Mouse (Mus musculus) MEL (cell line): ENCODE results near the gene Zfyve21. TPM values are rescaled to one million over a fixed set of nuclear protein-coding genes. Genes with fewer than 3 reads are reported as not detected.

ENCODE experiments used
- DNase-seq: peaks from one replicate; pipeline ENCODE4 v3.0.0; 2011; ENCODE audit warnings: low read depth, low spot score
- H3K27ac ChIP-seq: 2 replicates; pipeline ENCODE4 v1.5.1; 2012; ENCODE audit warnings: low read depth, mild to moderate bottlenecking, control low read depth, low read length, moderate library complexity; ENCODE audit not compliant: control insufficient read depth
- H3K27me3 ChIP-seq, 2 experiments: fragments of 150-350 bp in 1 of 2; sonication (generic) in 1 of 2; 2 replicates each; pipeline ENCODE4 v1.6.1; 2012; ENCODE audit warnings: low read length in 2 of 2, mild to moderate bottlenecking in 2 of 2, improper control_type of control experiment in 1 of 2, moderate library complexity in 1 of 2; ENCODE audit not compliant: insufficient read depth in 2 of 2, control insufficient read depth in 1 of 2
- H3K36me3 ChIP-seq, 2 experiments: 2 replicates each; pipeline ENCODE4 v1.6.1; 2012 to 2014; ENCODE audit warnings: low read length in 2 of 2, improper control_type of control experiment in 1 of 2, inconsistent platforms in 1 of 2, mild to moderate bottlenecking in 1 of 2; ENCODE audit not compliant: insufficient read depth in 2 of 2, control insufficient read depth in 1 of 2
- H3K4me1 ChIP-seq, 2 experiments: fragments of 150-350 bp in 1 of 2; sonication (generic) in 1 of 2; 2 replicates each; pipeline ENCODE4 v1.6.1; 2012; ENCODE audit warnings: low read length in 2 of 2, improper control_type of control experiment in 1 of 2, mild to moderate bottlenecking in 1 of 2; ENCODE audit not compliant: insufficient read depth in 2 of 2, control insufficient read depth in 1 of 2
- H3K4me3 ChIP-seq, 2 experiments: fragments of 150-350 bp in 1 of 2; sonication (generic) in 1 of 2; 2 replicates each; pipeline ENCODE4 v1.5.1; 2012; ENCODE audit warnings: low read depth in 2 of 2, low read length in 2 of 2, mild to moderate bottlenecking in 2 of 2, moderate library complexity in 2 of 2, control low read depth in 1 of 2, improper control_type of control experiment in 1 of 2; ENCODE audit not compliant: control insufficient read depth in 1 of 2, insufficient read depth in 1 of 2
- H3K79me2 ChIP-seq: 2 replicates; pipeline ENCODE4 v1.6.1; 2012; ENCODE audit warnings: mild to moderate bottlenecking, low read length, moderate library complexity; ENCODE audit not compliant: control insufficient read depth, poor library complexity, insufficient read depth
- H3K9ac ChIP-seq: 2 replicates; pipeline ENCODE4 v1.6.1; 2012; ENCODE audit warnings: low read depth, mild to moderate bottlenecking, control low read depth, low read length, moderate library complexity; ENCODE audit not compliant: control insufficient read depth, poor library complexity, severe bottlenecking
- H3K9me3 ChIP-seq: fragments of 150-350 bp; sonication (generic); replicated peaks from 2 replicates; pipeline ENCODE4 v1.6.1; 2012; ENCODE audit warnings: mild to moderate bottlenecking, low read length, improper control_type of control experiment, moderate library complexity; ENCODE audit not compliant: insufficient read depth
- CHD1 ChIP-seq: IDR thresholded peaks from 2 replicates; pipeline ENCODE4 v1.6.1; 2012; ENCODE audit warnings: low read depth, mild to moderate bottlenecking, inconsistent platforms, low read length, improper control_type of control experiment
- CTCF ChIP-seq, 3 experiments: IDR thresholded peaks in 2 of 3; conservative IDR thresholded peaks in 1 of 3; 2 replicates each; pipeline ENCODE4 v1.5.1; 2011 to 2012; ENCODE audit warnings: low read length in 3 of 3, low read depth in 2 of 3, mild to moderate bottlenecking in 2 of 3, improper control_type of control experiment in 1 of 3, inconsistent platforms in 1 of 3, mixed read lengths in 1 of 3, moderate library complexity in 1 of 3; ENCODE audit not compliant: control insufficient read depth in 1 of 3, insufficient read depth in 1 of 3, poor library complexity in 1 of 3, severe bottlenecking in 1 of 3
- ELF1 ChIP-seq: IDR thresholded peaks from 2 replicates; pipeline ENCODE4 v1.6.1; 2014; ENCODE audit warnings: low read depth, mild to moderate bottlenecking, inconsistent platforms, low read length, improper control_type of control experiment, moderate library complexity
- EP300 ChIP-seq, 2 experiments: IDR thresholded peaks; 2 replicates each; pipeline ENCODE4 v1.6.1; 2011; ENCODE audit warnings: improper control_type of control experiment in 2 of 2, low read length in 2 of 2, low read depth in 1 of 2, mild to moderate bottlenecking in 1 of 2
- GABPA ChIP-seq: IDR thresholded peaks from 2 replicates; pipeline ENCODE4 v1.6.1; 2012; ENCODE audit warnings: low read depth, mild to moderate bottlenecking, inconsistent platforms, low read length, improper control_type of control experiment, moderate library complexity
- HCFC1 ChIP-seq: IDR thresholded peaks from 2 replicates; pipeline ENCODE4 v1.6.1; 2012; ENCODE audit warnings: low read depth, mild to moderate bottlenecking, inconsistent platforms, low read length, improper control_type of control experiment, moderate library complexity
- KAT2A ChIP-seq: conservative IDR thresholded peaks from 2 replicates; pipeline ENCODE4 v1.6.1; 2012; ENCODE audit warnings: low read depth, low read length, improper control_type of control experiment, inconsistent platforms
- MAX ChIP-seq: IDR thresholded peaks from 2 replicates; pipeline ENCODE4 v1.6.1; 2011; ENCODE audit warnings: low read length, improper control_type of control experiment
- MAZ ChIP-seq: IDR thresholded peaks from 2 replicates; pipeline ENCODE4 v1.6.1; 2012; ENCODE audit warnings: low read depth, mild to moderate bottlenecking, inconsistent platforms, low read length, improper control_type of control experiment
- MEF2A ChIP-seq: IDR thresholded peaks from 2 replicates; pipeline ENCODE4 v1.6.1; 2014; ENCODE audit warnings: low read depth, mild to moderate bottlenecking, inconsistent platforms, low read length, improper control_type of control experiment; ENCODE audit not compliant: poor library complexity, insufficient replicate concordance, severe bottlenecking; ENCODE audit errors: extremely low read depth
- MXI1 ChIP-seq: IDR thresholded peaks from 2 replicates; pipeline ENCODE4 v1.6.1; 2011; ENCODE audit warnings: mild to moderate bottlenecking, low read depth, low read length, improper control_type of control experiment
- MYB ChIP-seq: IDR thresholded peaks from 2 replicates; pipeline ENCODE4 v1.6.1; 2011; ENCODE audit warnings: mild to moderate bottlenecking, low read depth, low read length, improper control_type of control experiment
- MYC ChIP-seq: IDR thresholded peaks from 2 replicates; pipeline ENCODE4 v1.6.1; 2011; ENCODE audit warnings: low read depth, mild to moderate bottlenecking, low read length, improper control_type of control experiment, moderate library complexity
- NRF1 ChIP-seq: IDR thresholded peaks from 2 replicates; pipeline ENCODE4 v1.6.1; 2014; ENCODE audit warnings: low read depth, mild to moderate bottlenecking, inconsistent platforms, low read length, improper control_type of control experiment, moderate library complexity; ENCODE audit not compliant: poor library complexity, insufficient read depth, severe bottlenecking
- POLR2AphosphoS2 ChIP-seq: IDR thresholded peaks from 2 replicates; pipeline ENCODE4 v1.6.1; 2011; ENCODE audit warnings: low read length, improper control_type of control experiment
- POLR2AphosphoS5 ChIP-seq: IDR thresholded peaks from 2 replicates; pipeline ENCODE4 v1.6.1; 2012; ENCODE audit warnings: low read depth, borderline replicate concordance, mild to moderate bottlenecking, inconsistent platforms, low read length, moderate library complexity, mixed read lengths
- RAD21 ChIP-seq: IDR thresholded peaks from 2 replicates; pipeline ENCODE4 v1.6.1; 2011; ENCODE audit warnings: mild to moderate bottlenecking, low read depth, low read length, improper control_type of control experiment
- RCOR1 ChIP-seq: IDR thresholded peaks from 2 replicates; pipeline ENCODE4 v1.6.1; 2012; ENCODE audit warnings: low read depth, mild to moderate bottlenecking, inconsistent platforms, low read length, improper control_type of control experiment
- SIN3A ChIP-seq: IDR thresholded peaks from 2 replicates; pipeline ENCODE4 v1.6.1; 2012; ENCODE audit warnings: low read length, improper control_type of control experiment, inconsistent platforms
- SMC3 ChIP-seq: IDR thresholded peaks from 2 replicates; pipeline ENCODE4 v1.6.1; 2011; ENCODE audit warnings: low read depth, low read length, improper control_type of control experiment
- TAL1 ChIP-seq: IDR thresholded peaks from 2 replicates; pipeline ENCODE4 v1.6.1; 2012; ENCODE audit warnings: mild to moderate bottlenecking, inconsistent platforms, low read length, moderate library complexity, mixed read lengths
- TBP ChIP-seq: IDR thresholded peaks from 2 replicates; pipeline ENCODE4 v1.8.0; 2011; ENCODE audit warnings: low read depth, low read length, improper control_type of control experiment
- TCF12 ChIP-seq: IDR thresholded peaks from 2 replicates; pipeline ENCODE4 v1.6.1; 2014; ENCODE audit warnings: low read depth, mild to moderate bottlenecking, inconsistent platforms, low read length, improper control_type of control experiment, moderate library complexity
- UBTF ChIP-seq: IDR thresholded peaks from 2 replicates; pipeline ENCODE4 v1.6.1; 2012; ENCODE audit warnings: low read depth, mild to moderate bottlenecking, inconsistent platforms, low read length, improper control_type of control experiment, moderate library complexity, borderline replicate concordance; ENCODE audit not compliant: insufficient read depth
- USF1 ChIP-seq: IDR thresholded peaks from 2 replicates; pipeline ENCODE4 v1.6.1; 2014; ENCODE audit warnings: low read depth, mild to moderate bottlenecking, inconsistent platforms, low read length, improper control_type of control experiment, moderate library complexity
- USF2 ChIP-seq, 2 experiments: IDR thresholded peaks; 2 replicates each; pipeline ENCODE4 v1.6.1; 2011 to 2012; ENCODE audit warnings: improper control_type of control experiment in 2 of 2, low read length in 2 of 2, borderline replicate concordance in 1 of 2, inconsistent platforms in 1 of 2, low read depth in 1 of 2, mild to moderate bottlenecking in 1 of 2; ENCODE audit not compliant: insufficient read depth in 1 of 2
- ZC3H11A ChIP-seq: IDR thresholded peaks from 2 replicates; pipeline ENCODE4 v1.6.1; 2012; ENCODE audit warnings: low read depth, mild to moderate bottlenecking, inconsistent platforms, low read length, improper control_type of control experiment
- ZKSCAN1 ChIP-seq: IDR thresholded peaks from 2 replicates; pipeline ENCODE4 v1.6.1; 2012; ENCODE audit warnings: low read depth, mild to moderate bottlenecking, inconsistent platforms, low read length, improper control_type of control experiment, moderate library complexity
- ZMIZ1 ChIP-seq: IDR thresholded peaks from 2 replicates; pipeline ENCODE4 v1.6.1; 2012; ENCODE audit warnings: low read depth, mild to moderate bottlenecking, inconsistent platforms, low read length, improper control_type of control experiment, moderate library complexity
- ZNF384 ChIP-seq: IDR thresholded peaks from 2 replicates; pipeline ENCODE4 v1.6.1; 2012; ENCODE audit warnings: low read depth, mild to moderate bottlenecking, inconsistent platforms, low read length, improper control_type of control experiment
- polyA plus RNA-seq, 2 experiments: library from polyadenylated mRNA; stranded (reverse) in 1 of 2; unstranded in 1 of 2; fragments of >175 nt in 1 of 2; fragments of >200 nt in 1 of 2; gene quantifications; 2 replicates each; pipeline versions ENCODE4 v1.2.1 to v1.2.4; 2012; ENCODE audit warnings: low replicate concordance in 2 of 2, low read depth in 1 of 2; ENCODE audit not compliant: insufficient read length in 2 of 2, insufficient read depth in 1 of 2, missing spikeins in 1 of 2
- total RNA-seq: library from RNA; depleted of rRNA; stranded (reverse); fragments of 300-350 nt; gene quantifications from 2 replicates; pipeline ENCODE4 v1.2.3, GENCODE M21; 2012

The Zfyve21 gene
- total and polyA plus RNA-seq, 3 experiments = 8.1 to 9.1 TPM; not detected in 1

DNA sequence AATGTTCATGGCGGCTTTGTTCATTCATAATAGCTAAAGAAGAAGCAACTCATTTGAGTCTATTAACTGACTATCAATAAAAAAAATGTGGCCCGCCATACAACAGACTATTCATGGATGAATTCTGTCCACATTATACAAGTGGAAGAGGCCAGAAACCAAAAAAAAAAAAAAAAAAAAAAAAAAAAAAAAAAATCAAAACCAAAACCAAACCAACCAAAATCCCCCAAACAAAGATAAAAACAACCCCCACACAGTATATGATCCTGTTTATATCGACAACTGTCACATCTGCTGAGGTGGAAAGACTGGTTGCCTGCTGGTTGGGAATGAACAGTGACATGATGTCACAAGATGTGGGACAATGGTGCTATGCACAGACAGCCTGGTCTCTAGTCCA is 61.5 kb downstream of the Zfyve21 start:
- no peaks in the 10 kb centered on the region for H3K27me3 ChIP-seq
- peaks cover 0 to 8% of the 10 kb centered on the region in 2 experiments; a peak in 2 of 4 replicates for H3K36me3 ChIP-seq
- H3K9me3 ChIP-seq = no peaks in the 10 kb centered on the region
- no peak overlapping the region for H3K4me3 ChIP-seq
- no peak for TF ChIP-seq RCOR1
- TF ChIP-seq ZC3H11A = no peak
- TF ChIP-seq MEF2A = no peak
- no peak for TF ChIP-seq ZNF384
- no peak for TF ChIP-seq MYC
- TF ChIP-seq ZMIZ1 = no peak
- no peak for TF ChIP-seq POLR2AphosphoS5
- TF ChIP-seq MXI1 = no peak
- TF ChIP-seq MAX = no peak
- no peak for TF ChIP-seq TAL1
- no peak for TF ChIP-seq POLR2AphosphoS2
- no peak for TF ChIP-seq ZKSCAN1
- TF ChIP-seq MYB = no peak
- TF ChIP-seq USF2 (IDR thresholded peaks at IDR 0.05; ENCODE audit: borderline replicate concordance in 1 of 2, insufficient read depth in 1 of 2, low read depth in 1 of 2, low read length in 2 of 2) = no peak
- no peak for TF ChIP-seq TCF12
- no peak for TF ChIP-seq SIN3A
- TF ChIP-seq USF1 = no peak
- peaks cover 0 to 10% of the 10 kb centered on the region in 2 experiments; a peak in 2 of 4 replicates for H3K4me1 ChIP-seq
- H3K9ac ChIP-seq = no peak overlapping the region
- no peak overlapping the region for H3K27ac ChIP-seq
- no peak for DNase-seq
- no peaks in the 10 kb centered on the region for H3K79me2 ChIP-seq

DNA sequence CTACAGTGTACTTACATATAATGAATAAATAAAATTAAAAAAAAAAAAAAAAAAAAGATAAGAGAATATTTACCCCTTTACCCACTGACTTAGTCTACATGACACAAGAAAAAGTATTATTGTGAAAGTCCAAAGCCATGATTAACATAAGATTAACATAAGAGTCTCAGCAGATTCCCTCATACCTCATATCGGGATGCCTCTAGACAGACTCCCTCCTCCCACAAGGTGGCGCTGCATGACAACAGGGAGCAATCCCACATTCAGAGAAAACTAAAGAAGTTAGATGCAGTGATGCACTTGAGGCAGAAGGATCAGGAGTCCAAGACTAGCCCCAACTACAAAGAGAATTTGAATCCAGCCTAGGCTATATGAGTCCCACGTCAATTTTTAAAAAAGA is 64.2 kb downstream of the Zfyve21 start:
- Histone ChIP-seq H3K4me3 (no peak overlapping the region), H3K79me2 (no peaks in the 10 kb centered on the region), H3K27me3 (no peaks in the 10 kb centered on the region), H3K36me3 (peaks cover 0 to 19% of the 10 kb centered on the region in 2 experiments; a peak in 2 of 4 replicates), H3K27ac (no peak overlapping the region), H3K9me3 (no peaks in the 10 kb centered on the region), H3K9ac (no peak overlapping the region), H3K4me1 (peaks cover 7 to 16% of the 10 kb centered on the region in 2 experiments)
- peak; percentile 76 for DNase-seq
- TF ChIP-seq TBP = no peak
- 0 out of 2 replicates have a peak, but pooled peaks have one; percentile 33 for TF ChIP-seq SIN3A
- TF ChIP-seq ZC3H11A = peak; percentile 88
- TF ChIP-seq MYC = no peak
- TF ChIP-seq TAL1 = no peak
- TF ChIP-seq NRF1 = no peak
- TF ChIP-seq UBTF = no peak
- no peak for TF ChIP-seq MAZ
- TF ChIP-seq TCF12 = no peak
- peak; percentile 81 for TF ChIP-seq RAD21
- TF ChIP-seq ELF1 = no peak
- TF ChIP-seq KAT2A = no peak
- no peak for TF ChIP-seq EP300 (IDR thresholded peaks at IDR 0.05; ENCODE audit: low read depth in 1 of 2, low read length in 2 of 2)
- no peak for TF ChIP-seq POLR2AphosphoS2
- TF ChIP-seq SMC3 = peak; percentile 90
- TF ChIP-seq USF1 = no peak
- no peak for TF ChIP-seq POLR2AphosphoS5
- no peak for TF ChIP-seq GABPA
- TF ChIP-seq CHD1 = no peak
- no peak for TF ChIP-seq ZKSCAN1
- TF ChIP-seq HCFC1 = no peak
- TF ChIP-seq ZNF384 = no peak
- TF ChIP-seq CTCF (IDR thresholded peaks at IDR 0.05 in 2 of 3, conservative IDR thresholded peaks at IDR 0.05 in 1 of 3; ENCODE audit: control insufficient read depth in 1 of 3, insufficient read depth in 1 of 3, low read depth in 2 of 3, low read length in 3 of 3, poor library complexity in 1 of 3, severe bottlenecking in 1 of 3) = peak; percentile 55 to 86 (median 76)
